Mouse (Mus musculus) ovary, postnatal 14 days (tissue): ENCODE data around the gene Mink1.

Experiments
- DNase-seq: peaks from one replicate; pipeline ENCODE4 v3.0.0; 2022; ENCODE audit warnings: low spot score

Mink1 gene

DNA sequence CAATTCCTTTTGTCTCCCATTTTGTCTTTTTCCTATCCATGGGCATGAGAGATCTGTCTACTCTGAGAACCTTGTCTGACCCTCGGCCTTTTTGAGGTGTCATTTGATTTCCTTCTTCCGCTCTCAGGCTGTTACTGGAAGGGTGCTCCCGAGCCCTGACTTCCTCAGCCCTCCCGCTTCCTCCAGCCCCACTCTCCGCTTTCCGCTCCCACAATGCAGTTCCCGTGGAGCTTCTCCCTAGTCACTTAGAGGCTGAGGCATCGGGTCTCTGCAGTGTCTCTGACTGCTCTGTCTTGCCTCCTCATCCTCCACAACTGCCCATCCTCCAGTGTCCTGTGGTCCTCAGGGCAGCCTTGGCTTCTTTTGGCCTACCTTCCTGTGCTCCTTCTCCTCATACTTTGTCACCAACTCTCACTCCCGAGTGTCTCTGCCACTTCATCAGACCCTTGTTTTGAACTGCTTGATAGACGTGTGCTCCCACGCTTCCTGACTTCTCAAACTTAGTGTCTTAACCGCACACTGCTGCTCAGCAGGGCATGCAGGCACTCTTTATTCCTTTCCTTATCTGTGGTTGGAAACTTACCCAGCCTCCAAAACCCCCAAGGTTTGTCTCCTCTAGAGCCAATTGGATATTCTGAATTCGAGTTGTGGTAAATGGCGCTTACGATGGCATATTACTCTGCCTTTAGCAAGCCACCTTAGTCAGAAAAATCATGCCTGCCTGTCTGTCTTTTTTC is 31.7 kb downstream of the Mink1 start:
- DNase-seq: no peak

DNA sequence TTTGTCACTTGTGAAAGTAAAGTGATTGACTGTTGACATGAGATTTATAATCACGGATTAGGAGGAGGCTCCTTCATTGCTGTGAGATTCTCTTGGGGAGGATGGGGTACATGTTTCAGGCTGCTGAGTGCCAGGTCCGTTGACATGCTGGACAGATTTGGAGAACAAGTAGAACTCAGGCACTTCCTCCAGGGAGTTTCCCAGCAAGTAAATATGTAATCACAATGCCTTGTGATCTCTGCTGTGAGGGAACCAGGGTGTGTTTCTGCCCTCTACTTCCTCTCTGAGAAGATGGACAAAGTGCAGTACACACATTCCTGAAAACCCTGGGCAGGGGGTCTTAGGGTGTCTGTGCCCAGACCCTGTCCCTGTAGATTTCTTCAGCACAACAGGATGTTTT is 33.0 kb downstream of the Mink1 start:
- no peak for DNase-seq

DNA sequence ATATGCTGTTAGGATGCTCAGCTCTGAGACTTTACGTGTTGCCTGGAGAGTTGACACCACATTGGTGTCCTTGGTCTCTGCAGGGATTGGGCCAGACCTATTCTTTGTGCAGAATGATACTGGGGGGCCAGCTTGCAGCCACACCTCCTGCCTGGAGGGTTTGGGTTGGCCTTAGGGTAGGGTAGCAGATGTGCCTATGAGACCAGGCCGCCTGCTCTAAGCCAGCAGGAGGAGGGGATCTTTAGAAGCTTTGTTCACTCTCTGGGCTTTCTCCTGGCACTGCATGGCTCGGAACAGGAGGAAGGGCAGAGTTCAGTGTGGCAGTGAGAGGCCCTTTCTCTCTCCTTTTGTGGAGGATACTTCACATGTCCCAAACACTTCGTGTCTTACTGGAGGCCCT is 33.4 kb downstream of the Mink1 start:
- DNase-seq: no peak

DNA sequence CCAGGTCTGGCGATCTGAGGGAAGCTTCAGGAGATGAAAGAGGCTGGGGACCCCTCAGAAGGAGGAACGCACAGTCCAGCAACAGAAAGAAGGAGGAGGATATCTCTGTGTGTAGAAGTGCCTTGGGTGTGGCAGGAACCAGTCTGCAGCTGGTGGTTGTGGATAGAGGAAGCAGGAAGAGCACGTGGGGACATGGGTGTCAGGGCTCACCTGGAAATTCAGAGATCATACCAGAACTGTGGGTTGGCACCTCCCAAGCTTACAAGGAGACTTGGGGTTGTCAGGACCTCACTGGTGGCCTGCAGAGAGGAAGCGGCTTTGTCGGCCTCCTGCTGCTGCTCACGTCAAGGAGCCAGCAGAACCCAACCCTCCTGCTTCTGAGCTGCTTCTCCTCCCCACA is 34.6 kb downstream of the Mink1 start:
- no peak for DNase-seq

DNA sequence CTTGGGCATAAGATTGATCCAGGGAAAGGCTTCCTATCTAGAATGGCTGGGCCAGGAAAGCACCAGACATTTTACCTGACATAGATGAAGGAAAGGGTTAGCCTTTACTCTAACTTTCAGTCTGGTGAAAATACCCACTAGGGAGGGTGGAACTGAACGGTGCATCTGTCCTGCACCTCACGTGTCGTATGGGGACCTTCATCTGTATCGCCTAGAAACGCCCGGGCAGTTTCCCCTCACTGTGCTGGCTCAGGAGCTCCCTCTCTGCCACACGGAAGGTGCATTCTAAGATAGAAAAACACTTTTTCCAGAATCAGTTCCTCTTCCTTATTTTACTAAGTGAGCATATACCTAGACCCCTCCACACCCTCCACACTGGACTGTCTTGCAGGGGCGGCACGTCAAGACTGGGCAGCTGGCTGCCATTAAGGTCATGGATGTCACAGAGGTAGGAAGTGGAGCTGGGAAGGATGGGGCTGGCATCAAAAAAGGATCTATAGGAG is 35.8 kb downstream of the Mink1 start:
- DNase-seq: no peak

DNA sequence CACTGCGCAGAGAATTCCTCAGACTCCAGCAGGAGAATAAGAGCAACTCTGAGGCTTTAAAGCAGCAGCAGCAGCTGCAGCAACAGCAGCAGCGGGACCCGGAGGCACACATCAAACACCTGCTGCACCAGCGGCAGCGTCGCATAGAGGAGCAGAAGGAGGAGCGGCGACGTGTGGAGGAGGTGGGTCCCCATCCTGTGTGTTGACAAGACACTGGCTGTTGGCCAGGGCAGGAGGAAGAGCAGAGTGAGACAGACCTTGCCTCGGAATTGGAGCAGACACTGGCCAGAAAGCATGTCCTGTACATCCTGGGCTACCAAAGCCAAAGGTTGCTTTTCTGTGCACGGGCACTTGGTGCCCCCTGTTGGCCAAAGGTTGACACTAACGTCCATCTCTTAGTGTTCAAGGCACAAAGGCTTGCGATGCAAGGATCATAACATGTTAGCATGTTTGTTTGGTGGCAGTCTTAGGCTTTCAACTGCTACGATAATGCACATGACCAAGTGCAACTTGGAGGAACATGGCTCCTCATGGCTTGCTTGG is 42.4 kb downstream of the Mink1 start:
- peak; percentile 74 for DNase-seq

DNA sequence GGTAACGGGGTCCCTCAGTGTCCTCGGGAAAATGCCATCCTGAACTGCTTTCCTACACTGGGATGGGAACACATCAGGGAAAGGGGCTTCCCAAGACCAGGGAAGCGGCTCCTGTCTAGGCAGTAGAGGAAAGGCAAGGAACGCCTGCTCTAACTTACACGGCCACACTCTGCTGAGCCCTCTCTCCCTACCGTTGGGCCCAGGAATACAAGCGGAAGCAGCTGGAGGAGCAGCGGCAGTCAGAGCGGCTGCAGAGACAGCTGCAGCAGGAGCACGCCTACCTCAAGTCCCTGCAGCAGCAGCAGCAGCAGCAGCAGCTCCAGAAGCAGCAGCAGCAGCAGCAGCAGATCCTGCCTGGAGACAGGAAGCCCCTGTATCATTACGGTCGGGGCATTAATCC is 44.0 kb downstream of the Mink1 start:
- no peak for DNase-seq

DNA sequence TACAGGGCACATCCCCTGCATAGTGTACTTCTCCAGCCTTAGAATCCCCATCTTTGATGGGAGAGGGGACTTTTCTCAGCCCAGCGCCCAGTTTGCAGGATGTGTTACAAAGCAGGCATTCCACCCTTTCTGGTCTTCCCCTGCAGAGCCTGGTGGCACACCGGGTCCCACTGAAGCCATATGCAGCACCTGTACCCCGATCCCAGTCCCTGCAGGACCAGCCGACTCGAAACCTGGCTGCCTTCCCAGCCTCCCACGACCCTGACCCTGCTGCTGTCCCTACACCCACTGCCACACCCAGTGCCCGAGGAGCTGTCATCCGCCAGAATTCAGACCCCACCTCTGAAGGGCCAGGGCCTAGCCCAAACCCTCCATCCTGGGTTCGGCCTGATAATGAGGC is 44.9 kb downstream of the Mink1 start:
- DNase-seq: no peak

DNA sequence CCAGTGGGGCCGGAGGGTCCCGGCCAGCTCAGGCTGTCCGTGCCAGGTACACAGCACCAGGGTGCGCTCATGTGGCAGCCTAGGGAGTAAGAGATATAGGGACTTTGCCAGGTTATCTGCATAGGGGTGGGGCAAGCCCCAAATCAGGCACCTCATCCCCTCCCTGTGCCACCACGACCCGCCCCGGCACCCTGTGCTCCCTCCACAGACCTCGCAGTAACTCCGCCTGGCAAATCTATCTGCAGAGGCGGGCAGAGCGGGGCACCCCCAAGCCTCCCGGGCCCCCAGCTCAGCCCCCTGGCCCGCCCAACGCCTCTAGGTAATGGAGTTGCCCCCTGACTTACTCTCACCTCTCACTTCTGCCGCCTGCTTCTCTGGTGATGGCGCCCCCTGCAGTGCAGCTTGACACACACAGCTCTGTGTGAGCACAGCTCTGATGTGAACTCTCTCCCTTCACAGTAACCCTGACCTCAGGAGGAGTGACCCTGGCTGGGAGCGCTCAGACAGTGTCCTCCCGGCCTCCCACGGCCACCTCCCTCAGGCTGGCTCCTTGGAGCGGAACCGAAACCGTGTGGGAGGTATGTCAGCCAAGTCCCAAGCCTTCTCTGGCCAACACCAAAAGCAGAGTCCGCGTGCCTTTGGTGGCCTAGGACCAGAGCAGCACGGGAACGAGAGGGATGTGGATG is 45.8 kb downstream of the Mink1 start:
- no peak for DNase-seq

DNA sequence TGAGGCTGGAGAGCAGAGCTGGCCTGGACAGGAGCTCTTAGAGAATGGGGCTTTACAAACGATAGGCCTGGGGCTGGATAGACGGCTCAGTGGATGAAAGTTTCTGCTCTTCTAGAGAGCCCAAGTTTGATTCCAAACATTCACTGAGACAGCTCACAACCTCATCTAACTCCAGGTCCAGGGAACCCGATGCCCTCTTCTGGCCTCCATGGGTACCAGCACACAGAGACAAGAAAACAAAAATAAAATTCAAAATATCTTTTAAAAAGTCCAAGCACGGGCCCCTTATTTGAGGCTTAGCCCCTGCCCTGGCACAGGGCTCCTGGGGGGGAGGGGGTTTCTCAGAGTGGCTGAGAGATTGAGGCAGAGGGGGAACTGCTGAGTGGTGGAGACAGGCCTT is 48.1 kb downstream of the Mink1 start:
- DNase-seq: no peak

DNA sequence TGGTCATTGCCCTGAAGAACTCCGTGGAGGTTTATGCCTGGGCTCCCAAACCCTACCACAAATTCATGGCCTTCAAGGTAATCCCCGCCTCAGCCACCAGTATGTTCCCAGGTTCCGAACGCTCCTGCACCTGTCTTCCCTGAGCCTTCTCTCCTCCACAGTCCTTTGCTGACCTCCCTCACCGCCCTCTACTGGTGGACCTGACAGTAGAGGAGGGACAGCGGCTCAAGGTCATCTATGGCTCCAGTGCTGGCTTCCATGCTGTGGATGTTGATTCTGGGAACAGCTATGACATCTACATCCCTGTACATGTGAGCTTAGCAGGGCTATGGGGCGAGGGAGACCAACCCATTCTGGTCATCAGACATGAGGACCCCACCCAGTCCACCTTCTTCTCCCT is 49.8 kb downstream of the Mink1 start:
- DNase-seq: no peak

DNA sequence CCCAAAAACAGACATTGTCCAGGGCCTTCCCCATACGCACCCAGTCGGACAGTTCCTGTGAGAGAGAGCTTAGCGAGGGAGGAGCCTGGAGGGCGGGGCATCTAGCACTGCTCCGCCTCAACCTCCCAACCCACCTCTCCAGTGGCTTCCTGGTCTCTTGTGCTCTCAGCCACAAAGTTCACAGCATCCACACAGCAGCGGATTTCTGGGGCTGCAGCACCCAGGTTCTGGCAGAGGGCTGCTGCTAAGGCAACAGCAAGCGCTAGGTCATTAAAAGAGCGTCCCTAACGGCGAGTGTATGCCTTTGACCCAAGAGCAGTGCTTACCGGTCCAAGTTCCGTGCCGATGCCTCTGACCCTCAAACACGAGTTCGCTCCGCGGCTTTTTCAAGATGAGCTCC is 52.4 kb downstream of the Mink1 start:
- peak; percentile 42 for DNase-seq

DNA sequence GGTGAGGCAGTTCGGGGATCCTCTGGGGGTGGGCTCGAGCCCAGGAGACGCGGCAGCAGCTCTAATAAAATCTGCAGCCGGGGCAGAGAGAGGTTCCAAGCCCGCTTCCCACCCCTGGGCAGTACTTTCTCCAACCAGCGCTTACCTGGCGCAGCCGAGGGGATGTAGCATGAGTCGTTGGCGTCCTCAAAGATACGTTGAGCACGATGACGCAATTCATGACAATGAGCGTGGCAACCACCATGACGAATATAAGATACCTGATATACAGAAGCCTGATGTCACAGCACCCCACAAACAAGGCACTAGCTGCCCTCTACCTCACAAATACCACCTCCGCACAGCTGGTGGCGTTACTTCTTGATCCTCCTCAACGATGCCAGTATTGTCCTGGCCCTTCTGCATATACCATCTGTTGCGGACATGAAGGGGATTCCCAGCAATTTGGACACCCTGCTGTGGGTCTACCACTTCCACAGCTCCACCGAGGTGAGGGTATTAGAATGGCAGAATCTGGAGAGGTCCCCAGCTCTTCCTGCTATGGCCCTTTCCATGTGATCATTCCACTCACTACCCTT is 52.9 kb downstream of the Mink1 start, which contains the start of gene 4930544D05Rik:
TSS of gene 4930544D05Rik (plus strand) at position 333 of the 578 bp plus-strand sequence.
- DNase-seq: no peak

DNA sequence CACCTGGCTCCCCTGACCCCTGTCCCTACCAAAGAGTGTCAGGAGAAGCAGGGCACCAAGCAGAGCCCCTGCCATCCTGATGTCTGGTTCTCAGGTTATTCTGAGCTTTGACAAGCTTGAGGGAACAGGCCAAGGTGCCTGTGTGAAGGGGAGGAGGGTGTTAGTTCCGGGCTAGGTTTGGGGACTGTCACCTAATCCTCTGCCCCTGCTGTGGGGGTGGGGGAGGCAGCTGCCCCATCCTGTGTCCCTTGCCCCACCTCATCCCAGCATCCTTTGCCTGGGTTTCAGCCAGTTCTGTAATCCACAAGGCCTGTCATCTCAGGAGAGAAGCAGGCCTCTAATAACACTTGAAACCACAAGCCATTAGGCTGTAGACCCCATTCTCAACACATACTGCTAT is 56.4 kb downstream of the Mink1 start, which contains the start of gene Chrne:
TSS of gene Chrne (minus strand) at position 116 of the 400 bp plus-strand sequence.
- no peak for DNase-seq

DNA sequence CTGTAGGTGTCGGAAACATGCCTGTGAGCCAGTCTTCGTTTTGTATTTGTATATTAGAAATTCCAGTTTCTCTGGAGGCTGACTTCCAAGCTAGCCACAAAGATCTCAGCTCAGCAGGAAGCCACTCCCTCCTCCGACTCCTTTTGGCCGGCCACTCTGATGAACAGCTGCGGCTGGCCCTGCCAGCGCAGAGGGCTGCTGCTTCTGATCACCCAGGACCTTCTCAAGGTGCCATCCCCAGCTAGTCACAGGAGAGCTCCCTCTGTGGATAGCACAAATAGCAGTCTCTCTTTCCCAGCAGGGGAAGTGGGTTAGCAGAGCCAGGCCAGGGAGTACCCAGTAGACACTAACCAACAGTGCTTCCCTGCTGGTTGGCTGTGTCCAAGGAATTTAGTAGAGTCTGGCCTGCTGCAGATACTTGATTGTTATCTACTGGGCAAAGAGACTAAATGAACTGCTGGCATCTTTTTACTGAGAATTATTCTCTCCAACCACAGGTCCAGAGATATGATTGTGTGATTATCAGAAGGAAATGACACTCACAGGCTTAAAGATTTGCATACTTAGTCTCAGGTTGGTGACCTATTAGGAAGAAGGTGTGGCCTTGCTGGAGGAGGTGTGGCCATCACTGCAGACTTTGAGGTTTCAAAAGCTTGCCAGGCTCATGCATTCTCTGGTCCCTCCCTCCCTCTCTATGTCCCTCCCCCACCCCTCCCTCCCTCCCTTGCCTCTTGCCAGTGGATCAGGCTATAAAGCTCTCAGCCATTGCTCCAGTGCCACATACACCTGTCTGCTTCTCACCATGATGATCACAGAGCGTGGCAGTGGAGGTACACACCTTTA is 59.5 kb downstream of the Mink1 start:
- DNase-seq: no peak

DNA sequence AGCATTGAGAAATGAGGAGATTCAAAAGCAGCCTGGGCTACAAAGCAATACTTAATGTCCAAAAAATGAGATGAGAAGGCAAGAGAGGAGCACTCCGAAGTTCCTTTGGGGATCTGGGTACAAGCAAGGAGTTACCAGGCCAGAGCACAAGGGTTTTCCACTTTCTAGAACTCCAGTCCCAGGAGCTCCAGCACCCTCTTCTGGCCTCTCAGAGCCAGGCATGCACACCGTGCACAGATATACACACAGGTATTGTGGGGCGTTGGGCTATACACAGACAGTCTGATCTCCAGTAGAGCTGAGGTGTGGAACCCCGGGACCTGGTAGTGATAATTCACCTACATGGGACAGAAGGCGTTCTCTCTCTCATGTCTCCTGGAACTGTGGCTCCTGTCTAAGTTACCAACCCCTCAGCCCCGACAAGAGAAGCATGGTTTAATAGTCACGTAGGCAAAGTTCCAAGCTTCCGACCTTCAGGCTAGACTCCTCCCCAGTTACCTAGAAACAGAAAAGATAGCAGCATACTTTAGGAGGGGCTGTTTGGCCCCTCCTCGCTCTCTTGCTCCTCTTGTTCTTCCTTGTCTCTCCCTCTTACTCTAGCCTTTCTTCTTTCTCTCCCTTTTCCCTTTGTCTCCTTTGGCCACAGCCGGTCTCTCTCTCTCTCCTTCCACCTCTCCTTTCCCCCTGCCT is 60.5 kb downstream of the Mink1 start:
- DNase-seq: no peak

DNA sequence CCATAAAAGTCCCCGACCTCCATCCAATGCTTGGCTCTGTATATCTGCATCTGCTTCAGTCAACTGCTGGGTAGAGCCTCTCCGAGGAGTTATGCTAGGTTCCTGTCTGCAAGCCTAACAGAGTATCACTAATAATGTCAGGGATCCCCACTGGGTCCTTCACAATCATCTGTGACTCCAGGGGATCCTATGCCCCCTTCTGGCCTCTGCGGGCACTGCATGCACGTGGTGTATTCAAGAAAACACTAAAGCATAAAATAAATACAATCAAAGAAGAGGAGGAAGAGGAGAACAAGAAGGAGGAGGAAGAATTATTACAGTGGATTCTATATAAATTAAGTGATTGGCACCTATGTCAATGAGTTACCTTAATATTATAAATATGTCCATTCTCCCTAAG is 62.8 kb downstream of the Mink1 start:
- no peak for DNase-seq

DNA sequence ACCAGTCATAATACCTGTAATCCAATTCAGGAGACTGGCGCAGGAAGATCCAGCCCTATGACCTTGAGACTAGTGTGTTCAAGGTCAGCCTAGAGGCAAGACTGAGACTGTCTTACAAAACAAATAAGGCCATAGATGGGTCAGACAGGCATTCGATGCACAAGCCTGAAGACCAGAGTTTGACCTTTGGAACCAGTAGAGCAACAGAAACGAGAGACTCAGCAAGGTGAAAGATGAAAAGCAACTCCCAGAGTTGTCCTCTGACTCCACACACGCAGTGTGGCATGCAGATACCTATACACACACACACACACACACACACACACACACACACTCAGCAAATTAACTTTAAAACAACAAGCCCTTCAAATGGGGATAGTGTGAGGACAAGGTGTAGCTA is 64.2 kb downstream of the Mink1 start:
- DNase-seq: no peak

DNA sequence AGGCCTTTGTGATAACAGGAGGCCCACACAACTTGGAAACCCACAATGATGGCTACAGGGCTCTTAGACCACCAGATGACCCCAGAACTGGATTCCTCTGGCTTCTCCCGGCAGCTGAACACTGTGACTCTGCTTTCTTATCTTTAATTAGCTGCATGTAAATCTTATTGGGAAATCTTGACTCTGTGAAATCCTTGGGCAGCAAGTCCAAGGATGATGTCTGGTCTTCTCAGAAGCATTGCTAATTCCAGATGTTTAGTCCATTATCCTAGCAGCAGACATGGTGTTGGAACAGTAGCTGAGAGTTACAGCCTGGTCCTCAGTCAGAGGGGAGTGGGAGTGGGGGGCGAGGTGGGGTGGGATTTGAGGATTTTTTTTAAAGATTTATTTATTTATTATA is 65.8 kb downstream of the Mink1 start:
- no peak for DNase-seq

DNA sequence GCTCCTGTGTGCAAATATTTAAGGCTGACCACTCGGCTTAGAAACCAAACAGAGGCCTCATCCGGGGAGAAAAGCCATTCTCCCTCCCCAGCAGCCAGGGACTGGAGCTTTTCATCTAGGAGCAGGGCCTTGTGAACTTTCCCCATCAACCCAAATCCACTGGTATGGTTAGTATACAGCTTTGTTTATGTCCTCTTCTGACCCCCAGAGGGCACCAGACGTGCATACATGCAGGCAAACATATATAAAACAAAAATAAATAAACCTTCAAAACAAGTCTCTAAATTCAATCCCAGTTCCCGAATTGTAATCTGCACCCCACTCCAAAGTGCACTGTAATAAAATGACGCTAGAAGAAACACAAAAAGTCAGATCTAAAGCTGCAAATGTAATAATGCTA is 66.9 kb downstream of the Mink1 start:
- DNase-seq: no peak

DNA sequence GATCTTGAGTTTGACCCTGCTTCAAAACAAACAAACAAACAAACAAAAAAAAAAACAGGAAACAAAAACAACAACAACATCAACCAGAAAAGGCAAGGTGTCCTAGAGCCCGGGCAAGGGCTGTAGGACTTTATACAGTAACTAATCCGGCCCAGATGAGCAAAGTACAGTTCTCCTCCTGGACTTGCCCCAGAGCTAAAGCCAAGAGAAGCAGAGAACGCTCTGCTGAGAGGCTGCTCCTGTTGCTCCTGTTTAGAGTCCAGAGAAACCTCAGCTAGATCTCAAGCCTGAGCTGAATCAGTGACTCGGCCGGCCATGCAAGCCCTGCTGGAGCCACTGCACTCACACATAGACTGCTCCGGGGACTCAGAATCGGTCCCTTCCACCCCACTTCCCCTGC is 67.4 kb downstream of the Mink1 start:
- DNase-seq: no peak
